Mouse (Mus musculus) heart, adult 11 months (tissue): Measurements from ENCODE around the gene E2f2.

ENCODE experiments used
- DNase-seq: peaks from one replicate; pipeline ENCODE4 v3.0.0; 2022

Gene E2f2

GRCm38 (mm10) chr4:136177244-136177611, 5.0 kb downstream of the E2f2 start:
- DNase-seq, result peak; percentile 98

- DNase-seq, result peak; percentile 97
Measured at GRCm38 (mm10) chr4:136177612-136178474, 5.6 kb downstream of the E2f2 start.

- DNase-seq, result peak; percentile 91
Measured at GRCm38 (mm10) chr4:136178475-136178921, 6.3 kb downstream of the E2f2 start.

- no peak for DNase-seq
Measured at GRCm38 (mm10) chr4:136179456-136179855, 7.3 kb downstream of the E2f2 start.

- DNase-seq, result peak; percentile 97
Measured at GRCm38 (mm10) chr4:136179998-136180397, 7.8 kb downstream of the E2f2 start.

DNA sequence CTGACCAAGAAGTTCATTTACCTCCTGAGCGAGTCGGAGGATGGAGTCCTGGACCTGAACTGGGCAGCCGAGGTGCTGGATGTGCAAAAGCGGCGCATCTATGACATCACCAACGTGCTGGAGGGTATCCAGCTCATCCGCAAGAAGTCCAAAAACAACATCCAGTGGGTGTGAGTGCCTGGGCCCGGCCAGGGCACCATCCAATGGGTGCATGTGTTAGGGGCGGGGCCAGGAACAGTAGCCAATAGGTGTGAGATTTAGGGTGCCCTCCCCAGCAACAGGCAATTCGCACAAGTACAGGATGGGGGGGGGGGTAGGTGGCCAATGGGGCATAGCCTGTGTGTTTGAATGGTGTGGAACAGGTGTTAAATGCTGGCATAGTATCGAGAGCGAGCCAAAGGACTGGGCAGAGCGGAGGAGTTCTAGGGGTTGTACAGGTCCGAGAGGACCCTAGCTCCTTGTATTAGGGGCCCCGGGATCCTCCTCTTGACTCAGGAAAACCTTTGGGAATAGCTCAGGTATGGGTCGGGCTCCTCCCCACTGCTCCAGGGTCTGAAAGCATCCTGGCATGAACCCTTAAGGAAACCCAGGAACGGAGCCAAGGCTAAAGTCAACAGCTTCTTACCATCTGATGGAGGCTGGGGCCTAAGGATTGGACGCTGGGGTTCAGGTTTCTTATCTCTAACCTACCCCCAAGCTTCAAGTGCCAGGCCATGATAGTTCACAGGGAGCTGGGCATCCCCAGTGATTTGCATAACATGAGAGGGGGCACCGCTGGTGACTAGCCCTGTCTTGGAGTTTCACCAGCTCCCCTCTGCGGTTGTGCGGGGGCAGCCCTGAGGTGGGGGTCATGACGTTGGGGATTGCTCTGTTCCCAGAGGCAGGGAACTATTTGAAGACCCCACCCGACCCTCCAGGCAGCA, 8.5 kb downstream of the E2f2 start:
- DNase-seq, result peak; percentile 99

DNA sequence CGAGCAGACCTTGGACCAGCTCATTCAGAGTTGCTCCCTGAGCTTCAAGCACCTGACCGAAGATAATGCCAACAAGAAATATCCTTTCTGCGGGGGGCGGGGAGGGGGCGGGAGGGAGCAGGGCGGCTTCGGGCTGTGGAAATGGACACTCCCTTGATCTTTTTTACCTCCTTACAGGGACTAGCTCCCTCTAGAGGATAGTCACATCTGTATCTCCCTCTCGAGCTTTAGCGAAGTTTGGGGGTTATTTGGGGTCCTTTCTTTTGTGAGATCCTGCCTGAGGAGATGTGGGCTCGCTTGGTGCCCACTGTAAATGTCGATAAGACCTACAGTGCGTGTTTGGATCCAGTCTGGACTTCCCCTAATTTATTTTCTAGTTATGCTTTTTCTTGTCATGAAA, 9.2 kb downstream of the E2f2 start:
- no peak for DNase-seq

DNA sequence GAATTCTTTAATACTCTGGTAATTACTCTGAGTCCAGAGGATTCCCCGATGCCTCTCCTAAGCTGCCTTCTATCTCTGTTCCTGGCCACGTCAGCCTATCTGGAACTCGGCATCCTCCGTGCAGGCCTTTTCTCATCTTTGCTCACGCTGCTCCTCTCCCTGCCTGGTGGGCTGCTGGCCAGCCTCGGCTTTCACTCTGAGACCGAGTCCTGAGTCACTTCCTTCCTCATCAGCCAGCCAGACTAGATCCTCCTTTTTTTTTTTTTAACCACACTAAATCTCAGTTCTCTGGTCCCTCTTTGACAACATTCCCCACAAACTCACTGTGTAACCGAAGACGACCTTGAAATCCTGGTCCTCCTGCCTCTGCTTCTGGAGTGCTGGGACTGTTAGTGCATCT, 13.2 kb downstream of the E2f2 start:
- peak; percentile 98 for DNase-seq

GRCm38 (mm10) chr4:136186315-136186714, 14.1 kb downstream of the E2f2 start:
- peak; percentile 88 for DNase-seq

DNA sequence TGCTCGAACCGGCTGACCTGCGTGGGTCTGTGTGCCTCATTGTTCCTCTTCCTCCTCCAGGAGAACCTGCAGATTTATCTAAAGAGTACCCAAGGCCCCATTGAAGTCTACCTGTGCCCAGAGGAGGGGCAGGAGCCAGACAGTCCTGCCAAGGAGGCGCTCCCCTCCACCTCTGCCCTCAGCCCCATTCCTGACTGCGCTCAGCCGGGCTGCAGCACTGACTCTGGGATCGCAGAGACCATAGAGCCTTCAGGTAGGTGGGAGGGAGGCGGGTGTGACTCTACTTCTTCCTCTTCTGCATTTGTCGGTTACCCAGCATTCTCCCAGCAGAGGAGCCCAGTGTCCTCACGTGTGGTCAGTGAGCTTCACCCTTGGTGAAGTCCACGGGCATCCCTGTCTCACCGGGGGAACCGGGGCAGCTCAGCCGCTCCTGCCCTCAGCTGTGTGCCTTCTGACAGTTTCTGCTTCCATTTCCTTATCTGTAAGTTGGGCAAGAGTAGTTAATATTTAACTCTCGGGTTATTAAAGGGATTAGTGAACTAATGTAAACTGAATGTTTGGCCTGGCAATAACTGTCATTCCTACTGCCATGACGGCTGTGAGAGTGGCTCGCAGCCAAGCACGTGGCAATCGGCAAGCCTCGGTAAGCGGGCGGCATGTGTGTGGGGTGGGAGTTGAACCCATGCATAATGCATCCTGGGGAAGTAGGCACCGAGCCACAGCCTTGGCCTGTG, 14.7 kb downstream of the E2f2 start:
- no peak for DNase-seq

- DNase-seq, result no peak
Measured at GRCm38 (mm10) chr4:136188973-136189737, 17.0 kb downstream of the E2f2 start.

DNA sequence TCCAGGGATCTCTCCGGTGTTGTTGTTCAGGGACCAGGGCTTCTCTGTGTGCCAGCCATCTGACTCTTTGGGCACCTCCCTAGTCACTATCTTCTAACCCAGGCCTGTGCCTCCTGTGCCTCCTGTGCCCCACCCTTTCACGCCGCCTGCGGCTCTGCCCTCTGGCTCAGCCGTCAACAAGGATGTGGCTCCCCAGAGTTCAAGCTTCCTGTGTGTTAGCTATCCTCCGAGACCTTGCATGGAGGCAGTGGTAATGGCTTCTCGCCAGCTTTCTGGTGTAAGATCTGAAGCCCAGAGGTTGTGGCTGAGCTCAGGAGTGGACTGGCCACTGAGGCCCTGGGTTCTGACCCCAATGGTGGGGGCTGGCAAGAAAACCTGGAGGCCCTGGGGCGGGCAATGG, 17.7 kb downstream of the E2f2 start:
- no peak for DNase-seq

- no peak for DNase-seq
Measured at GRCm38 (mm10) chr4:136193571-136193970, 21.4 kb downstream of the E2f2 start.

DNA sequence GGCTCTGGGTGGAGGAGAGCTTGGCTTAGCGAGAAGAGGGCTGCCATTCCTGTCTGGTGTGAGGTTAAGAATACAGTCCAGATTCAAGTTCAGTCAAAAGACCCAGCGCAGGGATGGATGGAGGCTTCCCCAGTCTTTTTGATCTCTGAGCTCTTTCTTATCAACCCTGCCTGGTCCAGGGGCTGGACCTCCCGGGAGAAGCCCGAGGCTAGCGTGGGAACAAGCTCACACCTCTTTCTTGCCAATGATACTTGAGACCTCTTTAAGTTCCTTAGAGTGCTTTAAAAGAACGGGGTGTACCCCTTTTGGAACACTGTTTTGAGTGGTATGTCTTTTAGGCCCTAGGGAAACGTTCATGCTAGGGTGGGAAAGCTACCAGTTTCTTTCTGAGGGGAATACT, 22.8 kb downstream of the E2f2 start:
- DNase-seq, result no peak

DNA sequence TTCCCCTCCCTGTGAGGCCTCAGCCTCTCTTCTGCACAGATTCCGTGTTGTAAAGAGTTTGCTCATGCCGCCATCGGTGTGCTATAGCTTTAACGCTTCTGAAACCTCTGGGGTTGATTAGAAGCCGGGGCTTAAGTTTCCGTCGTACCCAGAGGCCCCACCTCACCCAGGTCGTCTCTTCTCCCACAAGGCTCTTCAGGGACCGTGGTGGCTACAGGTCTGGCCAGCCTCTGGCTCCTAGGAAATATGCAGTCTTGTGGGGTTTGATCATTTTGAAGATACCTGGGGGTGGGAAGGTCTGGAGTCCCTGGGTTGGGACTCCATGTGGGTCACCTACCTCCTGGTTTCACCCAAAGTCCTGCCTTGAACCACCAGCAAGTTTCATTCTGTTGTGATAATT, 23.4 kb downstream of the E2f2 start:
- DNase-seq, result peak; percentile 84

DNA sequence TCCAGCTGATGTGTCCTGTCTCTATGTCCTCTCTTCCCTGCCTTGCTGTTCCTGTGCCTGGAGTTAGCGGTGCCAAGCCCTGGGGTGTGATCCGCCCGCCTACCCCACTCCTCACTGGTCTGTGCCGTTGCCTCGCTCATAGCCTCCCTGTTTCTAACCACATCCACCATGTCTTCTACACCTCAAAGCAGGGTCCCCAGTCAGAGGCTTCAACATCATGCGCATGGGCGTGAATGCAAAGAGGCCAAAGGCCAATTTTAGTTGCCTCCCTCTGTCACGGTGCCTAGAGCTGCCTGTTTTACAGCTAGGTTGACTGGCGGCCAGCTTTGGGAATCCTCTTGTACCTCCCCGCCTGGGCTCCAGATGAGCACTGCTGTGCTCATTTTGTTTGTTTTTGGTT, 24.0 kb downstream of the E2f2 start:
- DNase-seq, result no peak

- no peak for DNase-seq
Measured at GRCm38 (mm10) chr4:136198846-136199245, 26.7 kb downstream of the E2f2 start.

DNA sequence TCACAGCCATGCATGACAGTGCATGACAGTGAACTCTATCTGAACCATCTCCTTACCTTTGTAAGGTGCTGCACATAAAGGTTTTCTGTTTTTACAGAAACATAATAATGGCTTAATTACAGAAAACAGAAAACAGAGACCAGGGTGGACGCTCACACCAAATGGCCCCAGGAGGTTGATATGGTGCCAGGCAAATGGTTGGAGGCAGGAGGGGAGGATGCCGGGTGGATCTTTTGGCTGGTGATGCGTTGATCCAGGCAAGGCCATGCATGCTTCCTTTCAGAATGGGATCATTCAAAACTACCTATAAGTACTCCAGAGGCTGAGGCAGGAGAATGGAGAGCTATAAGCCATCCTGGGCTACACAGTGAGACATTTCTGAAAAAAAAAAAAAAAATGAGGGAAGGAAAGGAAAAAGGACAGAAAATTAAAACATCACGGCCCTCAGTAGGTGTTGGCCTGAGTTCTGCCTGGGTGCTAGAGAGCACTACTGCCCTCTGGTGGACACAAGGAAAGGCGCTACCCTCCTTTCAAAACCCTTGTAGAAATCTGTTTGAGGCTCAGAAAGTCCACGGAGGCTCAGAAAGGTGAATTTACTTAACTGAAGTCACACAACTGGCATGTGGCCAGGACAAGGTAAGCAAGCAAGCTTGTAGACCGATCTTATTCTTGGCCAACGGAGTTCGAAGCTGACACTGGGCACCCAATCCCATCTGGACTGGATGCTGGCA, 27.5 kb downstream of the E2f2 start:
- DNase-seq, result peak; percentile 91

GRCm38 (mm10) chr4:136202509-136202908, 30.3 kb downstream of the E2f2 start:
- DNase-seq, result peak; percentile 95

DNA sequence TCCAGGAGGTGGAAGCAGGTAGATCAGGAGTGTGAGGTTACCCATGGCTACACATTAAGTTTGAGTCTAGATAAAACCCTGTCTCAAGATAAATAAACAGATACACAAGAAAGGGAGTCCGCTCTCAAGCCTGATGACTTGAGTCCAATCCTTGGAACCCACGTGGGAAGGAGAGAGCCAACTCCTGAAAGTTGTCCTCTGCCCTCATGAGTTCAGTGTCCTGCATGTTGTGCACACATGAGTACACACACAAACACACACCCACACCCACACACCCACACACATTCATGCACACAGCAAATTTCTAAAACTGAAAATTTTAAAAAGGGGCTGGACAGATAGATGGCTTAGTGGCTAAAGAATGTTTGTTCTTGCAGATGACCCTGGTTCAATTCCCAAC, 32.6 kb downstream of the E2f2 start:
- no peak for DNase-seq
